Mouse (Mus musculus) olfactory bulb, adult 2 months (tissue): ENCODE measurements at regions not wholly inside any gene's neighbourhood (a gene's known extent, or its start where the extent isn't known, plus 50 kb on each side); places are given as distances from the start of the nearest gene placed in this dataset.

Experiments
- H3K27ac ChIP-seq: fragments of 200-500 bp; 2 replicates; pipeline ENCODE4 v1.5.1; 2012; ENCODE audit warnings: low read depth, low read length; ENCODE audit not compliant: insufficient read depth
- H3K4me1 ChIP-seq: fragments of 200-500 bp; 2 replicates; pipeline ENCODE4 v1.6.1; 2012; ENCODE audit warnings: low read length; ENCODE audit not compliant: control insufficient read depth, insufficient read depth
- H3K4me3 ChIP-seq: fragments of 200-500 bp; 2 replicates; pipeline ENCODE4 v1.5.1; 2012; ENCODE audit warnings: mild to moderate bottlenecking, low read depth, low read length, moderate library complexity; ENCODE audit not compliant: insufficient read depth
- CTCF ChIP-seq: fragments of 200-500 bp; IDR thresholded peaks from 2 replicates; pipeline ENCODE4 v1.5.1; 2012; ENCODE audit warnings: low read depth, mild to moderate bottlenecking, low read length, moderate library complexity; ENCODE audit not compliant: insufficient read depth
- POLR2A ChIP-seq: fragments of 200-500 bp; IDR thresholded peaks from 2 replicates; pipeline ENCODE4 v1.6.1; 2012; ENCODE audit warnings: mild to moderate bottlenecking, low read depth, low read length, moderate library complexity; ENCODE audit not compliant: insufficient read depth
- WGBS: fragments of 180-500 bp; shearing (Covaris S2); methylation state at CpG from one replicate; pipeline ENCODE4 v1.1.7; 2018; 5-methylcytosine and 5-hydroxymethylcytosine counted together

GRCm38 (mm10) chr11:66605998-66606397, 80.2 kb upstream of the Shisa6 start:
- WGBS, result 90% methylated on average over 3 of the region's 3 CpGs
- no peak overlapping the region for H3K4me3 ChIP-seq
- no peak overlapping the region for H3K27ac ChIP-seq
- TF ChIP-seq CTCF, result no peak
- TF ChIP-seq POLR2A, result no peak
- no peaks in the 10 kb centered on the region for H3K4me1 ChIP-seq

- Histone ChIP-seq H3K4me3 (no peak overlapping the region), H3K27ac (no peak overlapping the region), H3K4me1 (no peaks in the 10 kb centered on the region)
- TF ChIP-seq POLR2A (no peak), CTCF (no peak)
- WGBS, result 46% methylated on average over 9 of the region's 9 CpGs
Observed at GRCm38 (mm10) chr11:66606646-66607045, 80.9 kb upstream of the Shisa6 start.

GRCm38 (mm10) chr11:66609733-66610132, 84.0 kb upstream of the Shisa6 start:
- no peaks in the 10 kb centered on the region for H3K4me1 ChIP-seq
- H3K4me3 ChIP-seq, result no peak overlapping the region
- 96% methylated on average over 2 of the region's 2 CpGs for WGBS
- H3K27ac ChIP-seq, result no peak overlapping the region
- no peak for TF ChIP-seq CTCF
- TF ChIP-seq POLR2A, result no peak

- Histone ChIP-seq H3K27ac (no peak overlapping the region), H3K4me3 (no peak overlapping the region), H3K4me1 (no peaks in the 10 kb centered on the region)
- WGBS, result 25% methylated on average over 6 of the region's 6 CpGs
- TF ChIP-seq POLR2A (no peak), CTCF (no peak)
Observed at GRCm38 (mm10) chr11:66613150-66613549, 87.4 kb upstream of the Shisa6 start.

GRCm38 (mm10) chr11:66625491-66625890, 99.7 kb upstream of the Shisa6 start:
- Histone ChIP-seq H3K4me1 (no peaks in the 10 kb centered on the region), H3K4me3 (no peak overlapping the region), H3K27ac (no peak overlapping the region)
- WGBS, result 95% methylated on average over 4 of the region's 4 CpGs
- TF ChIP-seq POLR2A (no peak), CTCF (no peak)

- 82% methylated on average over 3 of the region's 3 CpGs for WGBS
- Histone ChIP-seq H3K4me1 (no peaks in the 10 kb centered on the region), H3K27ac (no peak overlapping the region), H3K4me3 (no peak overlapping the region)
- TF ChIP-seq POLR2A, result no peak
- TF ChIP-seq CTCF, result no peak
Observed at GRCm38 (mm10) chr11:66656810-66657209, 131.0 kb upstream of the Shisa6 start.

GRCm38 (mm10) chr11:66674581-66674980, 148.8 kb upstream of the Shisa6 start:
- 32% methylated on average over 2 of the region's 2 CpGs for WGBS
- H3K27ac ChIP-seq, result no peak overlapping the region

GRCm38 (mm10) chr11:66680057-66680621, 154.4 kb upstream of the Shisa6 start:
- H3K4me1 ChIP-seq, result no peaks in the 10 kb centered on the region
- H3K27ac ChIP-seq, result no peak overlapping the region
- no peak overlapping the region for H3K4me3 ChIP-seq
- TF ChIP-seq CTCF (no peak), POLR2A (no peak)
- 93% methylated on average over 4 of the region's 4 CpGs for WGBS

More at GRCm38 (mm10) chr11:66674581-66674980, 148.8 kb upstream of the Shisa6 start:
- no peaks in the 10 kb centered on the region for H3K4me1 ChIP-seq
- TF ChIP-seq POLR2A, result no peak
- no peak for TF ChIP-seq CTCF
- no peak overlapping the region for H3K4me3 ChIP-seq

- H3K4me1 ChIP-seq, result no peaks in the 10 kb centered on the region
- H3K4me3 ChIP-seq, result no peak overlapping the region
Observed at GRCm38 (mm10) chr11:66681892-66682291, 156.1 kb upstream of the Shisa6 start.

GRCm38 (mm10) chr11:66684181-66684580, 158.4 kb upstream of the Shisa6 start:
- 76% methylated on average over 4 of the region's 4 CpGs for WGBS
- Histone ChIP-seq H3K4me3 (no peak overlapping the region), H3K27ac (no peak overlapping the region), H3K4me1 (no peaks in the 10 kb centered on the region)
- no peak for TF ChIP-seq POLR2A
- TF ChIP-seq CTCF, result no peak

More at GRCm38 (mm10) chr11:66681892-66682291, 156.1 kb upstream of the Shisa6 start:
- TF ChIP-seq CTCF (no peak), POLR2A (no peak)
- H3K27ac ChIP-seq, result no peak overlapping the region
- WGBS, result 98% methylated on average over 4 of the region's 4 CpGs
